Mouse (Mus musculus): ENCODE data around the gene Gm20388. TPM values are rescaled to one million over a fixed set of nuclear protein-coding genes. Genes with fewer than 3 reads are reported as not detected.
A peak's percentile ranks its signal among the peaks of the same experiment; 100 is the strongest.

The Gm20388 gene
- polyA plus RNA-seq, 1 experiment from 2014 or later: not detected

DNA sequence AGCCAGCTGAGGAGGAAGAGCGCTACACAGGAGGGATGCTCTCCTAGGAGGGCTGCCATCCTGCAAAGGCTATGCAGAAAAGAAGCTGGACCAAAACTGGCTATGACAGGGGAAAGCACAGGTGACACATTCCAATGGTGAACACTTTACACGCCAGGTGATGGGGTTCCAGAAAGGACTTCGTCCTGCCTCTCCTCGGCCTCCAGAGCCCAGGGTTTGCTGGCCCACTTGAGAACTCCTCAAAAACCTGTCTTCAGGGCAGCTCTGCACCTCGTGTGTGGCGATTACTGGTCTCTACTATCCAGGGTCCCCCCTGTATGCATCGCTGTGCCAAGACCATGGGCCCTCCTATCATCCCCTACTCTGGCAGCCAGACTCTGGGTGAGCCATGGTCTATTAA is 777.9 kb downstream of the Gm20388 start:
- Histone ChIP-seq H3K4me3 (ENCODE audit: low read depth, low read length) (no peak overlapping the region), H3K4me2 (replicated peaks; ENCODE audit: low read depth) (no peak overlapping the region)

GRCm38 (mm10) chr8:120692934-120693333 is 782.3 kb downstream of the Gm20388 start:
- TF ChIP-seq EP300 (optimal IDR thresholded peaks at IDR 0.05): no peak
- no peak for TF ChIP-seq CTCF (IDR thresholded peaks at IDR 0.05; ENCODE audit: low read depth)
- Histone ChIP-seq H3K27me3 (ENCODE audit: control insufficient read depth, insufficient read depth, low read length) (no peaks in the 10 kb centered on the region), H3K4me1 (replicated peaks; ENCODE audit: control insufficient read depth, insufficient read depth) (0 out of 2 replicates have a peak, but pooled peaks cover 4% of the 10 kb centered on the region), H3K27ac (replicated peaks) (no peak overlapping the region), H3K4me3 (ENCODE audit: low read depth, low read length) (no peak overlapping the region), H3K9ac (ENCODE audit: low read length) (no peak overlapping the region), H3K36me3 (ENCODE audit: control insufficient read depth, insufficient read depth, low read length) (no peaks in the 10 kb centered on the region), H3K4me2 (replicated peaks; ENCODE audit: low read depth) (no peak overlapping the region), H3K9me3 (ENCODE audit: control insufficient read depth, low read length) (no peaks in the 10 kb centered on the region)
- no peak for DNase-seq (ENCODE audit: low spot score)
- 63% methylated on average over 4 of the region's 4 CpGs for WGBS
- no peak for ATAC-seq (ENCODE audit: low FRiP score, low TSS enrichment)

More for the DNA sequence above, 777.9 kb downstream of the Gm20388 start:
- H3K27ac ChIP-seq (replicated peaks): no peak overlapping the region
- 89% methylated on average over 7 of the region's 7 CpGs for WGBS
- no peaks in the 10 kb centered on the region for H3K36me3 ChIP-seq (ENCODE audit: control insufficient read depth, insufficient read depth, low read length)
- no peaks in the 10 kb centered on the region for H3K27me3 ChIP-seq (ENCODE audit: control insufficient read depth, insufficient read depth, low read length)
- DNase-seq (ENCODE audit: low spot score): no peak
- peaks cover 9% of the 10 kb centered on the region for H3K4me1 ChIP-seq (replicated peaks; ENCODE audit: control insufficient read depth, insufficient read depth)
- no peak for ATAC-seq (ENCODE audit: low FRiP score, low TSS enrichment)
- H3K9ac ChIP-seq (ENCODE audit: low read length): no peak overlapping the region
- H3K9me3 ChIP-seq (ENCODE audit: control insufficient read depth, low read length): no peaks in the 10 kb centered on the region
- TF ChIP-seq EP300 (optimal IDR thresholded peaks at IDR 0.05) (no peak), CTCF (IDR thresholded peaks at IDR 0.05; ENCODE audit: low read depth) (no peak)

- Histone ChIP-seq H3K9me3 (ENCODE audit: control insufficient read depth, low read length) (no peaks in the 10 kb centered on the region), H3K27me3 (ENCODE audit: control insufficient read depth, insufficient read depth, low read length) (no peaks in the 10 kb centered on the region), H3K4me1 (replicated peaks; ENCODE audit: control insufficient read depth, insufficient read depth) (0 out of 2 replicates have a peak, but pooled peaks cover 7% of the 10 kb centered on the region), H3K4me2 (replicated peaks; ENCODE audit: low read depth) (peak overlapping the region; percentile 42), H3K27ac (replicated peaks) (peak overlapping the region; percentile 8), H3K4me3 (ENCODE audit: low read depth, low read length) (no peak overlapping the region), H3K9ac (ENCODE audit: low read length) (no peak overlapping the region), H3K36me3 (ENCODE audit: control insufficient read depth, insufficient read depth, low read length) (no peaks in the 10 kb centered on the region)
- WGBS: 9% methylated on average over 22 of the region's 22 CpGs
- ATAC-seq (ENCODE audit: low FRiP score, low TSS enrichment) (peak; percentile 78), DNase-seq (ENCODE audit: low spot score) (peak; percentile 87)
- TF ChIP-seq EP300 (optimal IDR thresholded peaks at IDR 0.05) (no peak), CTCF (IDR thresholded peaks at IDR 0.05; ENCODE audit: low read depth) (no peak)
These were observed 783.3 kb downstream of the Gm20388 start for GRCm38 (mm10) chr8:120693861-120694493.

GRCm38 (mm10) chr8:120696401-120697153 is 785.9 kb downstream of the Gm20388 start:
- DNase-seq (ENCODE audit: low spot score) (no peak), ATAC-seq (ENCODE audit: low FRiP score, low TSS enrichment) (peak; percentile 18; the same call in 1 of the 2 replicates)
- WGBS: 35% methylated on average over 13 of the region's 13 CpGs
- H3K27me3 ChIP-seq (ENCODE audit: control insufficient read depth, insufficient read depth, low read length): no peaks in the 10 kb centered on the region
- no peak overlapping the region for H3K9ac ChIP-seq (ENCODE audit: low read length)
- H3K27ac ChIP-seq (replicated peaks): peak overlapping the region; percentile 65
- H3K9me3 ChIP-seq (ENCODE audit: control insufficient read depth, low read length): no peaks in the 10 kb centered on the region
- no peaks in the 10 kb centered on the region for H3K36me3 ChIP-seq (ENCODE audit: control insufficient read depth, insufficient read depth, low read length)
- TF ChIP-seq EP300 (optimal IDR thresholded peaks at IDR 0.05) (no peak), CTCF (IDR thresholded peaks at IDR 0.05; ENCODE audit: low read depth) (no peak)
- no peak overlapping the region for H3K4me3 ChIP-seq (ENCODE audit: low read depth, low read length)
- no peak overlapping the region for H3K4me2 ChIP-seq (replicated peaks; ENCODE audit: low read depth)
- 0 out of 2 replicates have a peak, but pooled peaks cover 7% of the 10 kb centered on the region for H3K4me1 ChIP-seq (replicated peaks; ENCODE audit: control insufficient read depth, insufficient read depth)

GRCm38 (mm10) chr8:120697154-120697978 is 786.7 kb downstream of the Gm20388 start:
- 0 out of 2 replicates have a peak, but pooled peaks cover 7% of the 10 kb centered on the region for H3K4me1 ChIP-seq (replicated peaks; ENCODE audit: control insufficient read depth, insufficient read depth)
- DNase-seq (ENCODE audit: low spot score) (no peak), ATAC-seq (ENCODE audit: low FRiP score, low TSS enrichment) (no peak)
- H3K27ac ChIP-seq (replicated peaks): peak overlapping the region; percentile 65
- H3K4me2 ChIP-seq (replicated peaks; ENCODE audit: low read depth): no peak overlapping the region
- no peak overlapping the region for H3K9ac ChIP-seq (ENCODE audit: low read length)
- no peaks in the 10 kb centered on the region for H3K36me3 ChIP-seq (ENCODE audit: control insufficient read depth, insufficient read depth, low read length)
- TF ChIP-seq CTCF (IDR thresholded peaks at IDR 0.05; ENCODE audit: low read depth) (no peak), EP300 (optimal IDR thresholded peaks at IDR 0.05) (no peak)
- WGBS: 51% methylated on average over 17 of the region's 17 CpGs
- no peak overlapping the region for H3K4me3 ChIP-seq (ENCODE audit: low read depth, low read length)
- no peaks in the 10 kb centered on the region for H3K9me3 ChIP-seq (ENCODE audit: control insufficient read depth, low read length)
- H3K27me3 ChIP-seq (ENCODE audit: control insufficient read depth, insufficient read depth, low read length): no peaks in the 10 kb centered on the region
